Mouse (Mus musculus) cerebellum, postnatal 14 days (tissue): Measurements from ENCODE around the gene Nf2.

ENCODE experiments used
- DNase-seq, 2 experiments: peaks; one replicate each; pipeline ENCODE4 v3.0.0; 2021; ENCODE audit warnings: mixed read lengths in 2 of 2

The Nf2 gene

GRCm38 (mm10) chr11:4740785-4741184 lies 108.6 kb downstream of the Nf2 start:
- DNase-seq: no peak

- no peak for DNase-seq
Observed at GRCm38 (mm10) chr11:4738719-4739118, 110.6 kb downstream of the Nf2 start.

GRCm38 (mm10) chr11:4737682-4738081 lies 111.7 kb downstream of the Nf2 start:
- DNase-seq: peak; percentile 79 to 87

GRCm38 (mm10) chr11:4736355-4736754 lies 113.0 kb downstream of the Nf2 start:
- DNase-seq: no peak

- no peak for DNase-seq
Observed at GRCm38 (mm10) chr11:4734179-4734578, 115.2 kb downstream of the Nf2 start.

- DNase-seq: peak; percentile 52 to 54
Observed at GRCm38 (mm10) chr11:4731781-4732180, 117.6 kb downstream of the Nf2 start.

GRCm38 (mm10) chr11:4730913-4731312 lies 118.4 kb downstream of the Nf2 start:
- DNase-seq: no peak

GRCm38 (mm10) chr11:4730096-4730495 lies 119.2 kb downstream of the Nf2 start:
- DNase-seq: no peak

GRCm38 (mm10) chr11:4729603-4730002 lies 119.7 kb downstream of the Nf2 start:
- no peak for DNase-seq

GRCm38 (mm10) chr11:4721728-4722127 lies 127.6 kb downstream of the Nf2 start:
- no peak for DNase-seq

- DNase-seq: peak; percentile 69 to 81
Observed at GRCm38 (mm10) chr11:4720900-4721580, 128.3 kb downstream of the Nf2 start.

GRCm38 (mm10) chr11:4720393-4720792 lies 128.9 kb downstream of the Nf2 start:
- DNase-seq: no peak

GRCm38 (mm10) chr11:4719961-4720360 lies 129.4 kb downstream of the Nf2 start:
- no peak for DNase-seq

- DNase-seq: peak in 1 of 2 experiments; percentile 37
Observed at GRCm38 (mm10) chr11:4718548-4718947, 130.8 kb downstream of the Nf2 start.

GRCm38 (mm10) chr11:4716530-4717236 lies 132.7 kb downstream of the Nf2 start:
- DNase-seq: peak in 1 of 2 experiments; percentile 36
